Mouse (Mus musculus) midbrain, embryonic 10.5 days (tissue): ENCODE measurements at regions not wholly inside any gene's neighbourhood (a gene's known extent, or its start where the extent isn't known, plus 50 kb on each side); places are given as distances from the start of the nearest gene placed in this dataset.

Experiments used
- DNase-seq: peaks from one replicate; pipeline ENCODE4 v3.0.0-alpha.2; 2017; ENCODE audit warnings: low spot score
- H3K27ac ChIP-seq: fragments of 300-500 bp; sonication (generic); replicated peaks from 2 replicates; pipeline ENCODE4 v1.5.1; 2016; ENCODE audit warnings: mild to moderate bottlenecking
- H3K27me3 ChIP-seq: fragments of 300-500 bp; sonication (generic); 2 replicates; pipeline ENCODE4 v1.6.1; 2016; ENCODE audit warnings: low read depth, mild to moderate bottlenecking; ENCODE audit not compliant: poor library complexity, severe bottlenecking
- H3K36me3 ChIP-seq: fragments of 300-500 bp; sonication (generic); 2 replicates; pipeline ENCODE4 v1.6.1; 2016; ENCODE audit warnings: mild to moderate bottlenecking, moderate library complexity
- H3K4me1 ChIP-seq: fragments of 300-500 bp; sonication (generic); 2 replicates; pipeline ENCODE4 v1.6.1; 2016
- H3K4me3 ChIP-seq: fragments of 300-500 bp; sonication (generic); 2 replicates; pipeline ENCODE4 v1.5.1; 2016; ENCODE audit warnings: mild to moderate bottlenecking, moderate library complexity
- H3K9me3 ChIP-seq: fragments of 300-500 bp; sonication (generic); replicated peaks from 2 replicates; pipeline ENCODE4 v1.6.1; 2016; ENCODE audit warnings: mild to moderate bottlenecking
- WGBS: fragments of 180-500 bp; shearing (Covaris S2); methylation state at CpG from one replicate; pipeline ENCODE4 v1.1.7; 2016; 5-methylcytosine and 5-hydroxymethylcytosine counted together

GRCm38 (mm10) chr14:99504909-99505308 lies 206.4 kb downstream of the Klf5 start:
- H3K36me3 ChIP-seq, result no peaks in the 10 kb centered on the region
- H3K27ac ChIP-seq, result no peak overlapping the region
- H3K4me1 ChIP-seq, result no peaks in the 10 kb centered on the region
- no peak overlapping the region for H3K4me3 ChIP-seq
- H3K9me3 ChIP-seq, result 0 out of 2 replicates have a peak, but pooled peaks cover 6% of the 10 kb centered on the region
- no peaks in the 10 kb centered on the region for H3K27me3 ChIP-seq
- DNase-seq, result no peak
- WGBS, result 85% methylated on average over 4 of the region's 4 CpGs

- Histone ChIP-seq H3K9me3 (no peaks in the 10 kb centered on the region), H3K36me3 (no peaks in the 10 kb centered on the region), H3K27me3 (no peaks in the 10 kb centered on the region), H3K4me3 (no peak overlapping the region), H3K4me1 (no peaks in the 10 kb centered on the region), H3K27ac (no peak overlapping the region)
- no peak for DNase-seq
- 59% methylated on average over 3 of the region's 3 CpGs for WGBS
Observed at GRCm38 (mm10) chr14:99509696-99510536, 211.4 kb downstream of the Klf5 start.

GRCm38 (mm10) chr14:99515474-99515873 lies 217.0 kb downstream of the Klf5 start:
- Histone ChIP-seq H3K27me3 (no peaks in the 10 kb centered on the region), H3K4me3 (no peak overlapping the region), H3K27ac (no peak overlapping the region), H3K36me3 (no peaks in the 10 kb centered on the region), H3K9me3 (no peaks in the 10 kb centered on the region), H3K4me1 (no peaks in the 10 kb centered on the region)
- 95% methylated on average over 1 of the region's 1 CpGs for WGBS
- DNase-seq, result no peak

GRCm38 (mm10) chr14:99516703-99517102 lies 218.2 kb downstream of the Klf5 start:
- no peaks in the 10 kb centered on the region for H3K27me3 ChIP-seq
- WGBS, result 93% methylated on average over 6 of the region's 6 CpGs
- H3K4me3 ChIP-seq, result no peak overlapping the region
- no peaks in the 10 kb centered on the region for H3K4me1 ChIP-seq
- no peak for DNase-seq
- no peak overlapping the region for H3K27ac ChIP-seq
- no peaks in the 10 kb centered on the region for H3K9me3 ChIP-seq
- no peaks in the 10 kb centered on the region for H3K36me3 ChIP-seq

GRCm38 (mm10) chr14:99520343-99520742 lies 221.9 kb downstream of the Klf5 start:
- Histone ChIP-seq H3K36me3 (no peaks in the 10 kb centered on the region), H3K9me3 (0 out of 2 replicates have a peak, but pooled peaks cover 4% of the 10 kb centered on the region), H3K4me3 (no peak overlapping the region), H3K27ac (no peak overlapping the region), H3K27me3 (no peaks in the 10 kb centered on the region), H3K4me1 (no peaks in the 10 kb centered on the region)
- no peak for DNase-seq
- 84% methylated on average over 6 of the region's 6 CpGs for WGBS

- no peak for DNase-seq
- Histone ChIP-seq H3K4me1 (no peaks in the 10 kb centered on the region), H3K9me3 (0 out of 2 replicates have a peak, but pooled peaks cover 4% of the 10 kb centered on the region), H3K27me3 (no peaks in the 10 kb centered on the region), H3K27ac (no peak overlapping the region), H3K36me3 (no peaks in the 10 kb centered on the region), H3K4me3 (no peak overlapping the region)
- WGBS, result 90% methylated on average over 13 of the region's 13 CpGs
Observed at GRCm38 (mm10) chr14:99521954-99522523, 223.5 kb downstream of the Klf5 start.

GRCm38 (mm10) chr14:99535781-99536180 lies 237.3 kb downstream of the Klf5 start:
- Histone ChIP-seq H3K36me3 (no peaks in the 10 kb centered on the region), H3K27ac (no peak overlapping the region), H3K9me3 (no peaks in the 10 kb centered on the region), H3K27me3 (no peaks in the 10 kb centered on the region), H3K4me3 (no peak overlapping the region), H3K4me1 (no peaks in the 10 kb centered on the region)
- 93% methylated on average over 6 of the region's 6 CpGs for WGBS
- no peak for DNase-seq

- no peak overlapping the region for H3K4me3 ChIP-seq
- H3K4me1 ChIP-seq, result no peaks in the 10 kb centered on the region
- H3K27ac ChIP-seq, result no peak overlapping the region
- no peak for DNase-seq
- 82% methylated on average over 1 of the region's 1 CpGs for WGBS
- H3K27me3 ChIP-seq, result no peaks in the 10 kb centered on the region
- no peaks in the 10 kb centered on the region for H3K36me3 ChIP-seq
- H3K9me3 ChIP-seq, result no peaks in the 10 kb centered on the region
Observed at GRCm38 (mm10) chr14:99537286-99537685, 238.8 kb downstream of the Klf5 start.

- Histone ChIP-seq H3K9me3 (no peaks in the 10 kb centered on the region), H3K27me3 (no peaks in the 10 kb centered on the region), H3K36me3 (no peaks in the 10 kb centered on the region), H3K27ac (no peak overlapping the region), H3K4me3 (no peak overlapping the region), H3K4me1 (no peaks in the 10 kb centered on the region)
- no peak for DNase-seq
Observed at GRCm38 (mm10) chr14:99541716-99542115, 243.2 kb downstream of the Klf5 start.

GRCm38 (mm10) chr14:99547931-99548330 lies 249.4 kb downstream of the Klf5 start:
- Histone ChIP-seq H3K4me1 (no peaks in the 10 kb centered on the region), H3K9me3 (no peaks in the 10 kb centered on the region)
- WGBS, result 94% methylated on average over 6 of the region's 6 CpGs

GRCm38 (mm10) chr14:99548363-99549248 lies 250.1 kb downstream of the Klf5 start:
- no peak for DNase-seq
- Histone ChIP-seq H3K36me3 (no peaks in the 10 kb centered on the region), H3K4me3 (no peak overlapping the region), H3K4me1 (no peaks in the 10 kb centered on the region), H3K27me3 (no peaks in the 10 kb centered on the region), H3K9me3 (no peaks in the 10 kb centered on the region), H3K27ac (no peak overlapping the region)
- 93% methylated on average over 14 of the region's 14 CpGs for WGBS

More at GRCm38 (mm10) chr14:99547931-99548330, 249.4 kb downstream of the Klf5 start:
- Histone ChIP-seq H3K4me3 (no peak overlapping the region), H3K27ac (no peak overlapping the region), H3K27me3 (no peaks in the 10 kb centered on the region), H3K36me3 (no peaks in the 10 kb centered on the region)
- DNase-seq, result no peak

GRCm38 (mm10) chr14:99564024-99564423 lies 265.5 kb downstream of the Klf5 start:
- no peaks in the 10 kb centered on the region for H3K4me1 ChIP-seq
- H3K4me3 ChIP-seq, result no peak overlapping the region
- 87% methylated on average over 9 of the region's 9 CpGs for WGBS
- H3K27ac ChIP-seq, result no peak overlapping the region
- DNase-seq, result no peak
- H3K36me3 ChIP-seq, result no peaks in the 10 kb centered on the region
- H3K27me3 ChIP-seq, result no peaks in the 10 kb centered on the region
- no peaks in the 10 kb centered on the region for H3K9me3 ChIP-seq
